Mouse (Mus musculus): Measurements from ENCODE around the gene Kcnc3.
A peak's percentile ranks its signal among the peaks of the same experiment; 100 is the strongest.

Gene Kcnc3

GRCm38 (mm10) chr7:44626068-44626385 lies 35.6 kb downstream of the Kcnc3 start:
- DNase-seq (ENCODE audit: low read depth, low spot score): no peak

GRCm38 (mm10) chr7:44626966-44627365 lies 36.5 kb downstream of the Kcnc3 start:
- DNase-seq (ENCODE audit: low read depth, low spot score): no peak

GRCm38 (mm10) chr7:44628402-44629034 lies 38.1 kb downstream of the Kcnc3 start:
- DNase-seq (ENCODE audit: low read depth, low spot score): no peak

- DNase-seq (ENCODE audit: low read depth, low spot score): no peak
Measured at GRCm38 (mm10) chr7:44630437-44630836, 40.0 kb downstream of the Kcnc3 start.

GRCm38 (mm10) chr7:44632676-44633075 lies 42.2 kb downstream of the Kcnc3 start:
- peak; percentile 94 for DNase-seq (ENCODE audit: low read depth, low spot score)

GRCm38 (mm10) chr7:44633407-44633806 lies 42.9 kb downstream of the Kcnc3 start:
- DNase-seq (ENCODE audit: low read depth, low spot score): peak; percentile 82

GRCm38 (mm10) chr7:44636684-44637083 lies 46.2 kb downstream of the Kcnc3 start:
- DNase-seq (ENCODE audit: low read depth, low spot score): no peak

GRCm38 (mm10) chr7:44638663-44639062 lies 48.2 kb downstream of the Kcnc3 start:
- DNase-seq (ENCODE audit: low read depth, low spot score): peak; percentile 87

GRCm38 (mm10) chr7:44640843-44641605 lies 50.6 kb downstream of the Kcnc3 start:
- peak; percentile 86 for DNase-seq (ENCODE audit: low read depth, low spot score)

GRCm38 (mm10) chr7:44641887-44642286 lies 51.4 kb downstream of the Kcnc3 start:
- DNase-seq (ENCODE audit: low read depth, low spot score): peak; percentile 70

- DNase-seq (ENCODE audit: low read depth, low spot score): no peak
Measured at GRCm38 (mm10) chr7:44645256-44645655, 54.8 kb downstream of the Kcnc3 start.

GRCm38 (mm10) chr7:44645951-44646350 lies 55.5 kb downstream of the Kcnc3 start:
- DNase-seq (ENCODE audit: low read depth, low spot score): no peak

- peak; percentile 86 for DNase-seq (ENCODE audit: low read depth, low spot score)
Measured at GRCm38 (mm10) chr7:44647042-44647724, 56.7 kb downstream of the Kcnc3 start.

GRCm38 (mm10) chr7:44647729-44648128 lies 57.3 kb downstream of the Kcnc3 start:
- no peak for DNase-seq (ENCODE audit: low read depth, low spot score)

GRCm38 (mm10) chr7:44649094-44649610 lies 58.7 kb downstream of the Kcnc3 start:
- no peak for DNase-seq (ENCODE audit: low read depth, low spot score)

GRCm38 (mm10) chr7:44649990-44650389 lies 59.5 kb downstream of the Kcnc3 start:
- DNase-seq (ENCODE audit: low read depth, low spot score): peak; percentile 90

- DNase-seq (ENCODE audit: low read depth, low spot score): no peak
Measured at GRCm38 (mm10) chr7:44651416-44651815, 61.0 kb downstream of the Kcnc3 start.

GRCm38 (mm10) chr7:44653773-44654172 lies 63.3 kb downstream of the Kcnc3 start:
- peak; percentile 90 for DNase-seq (ENCODE audit: low read depth, low spot score)

Data from ZHBTc4 (cell line).